Mouse (Mus musculus): ENCODE measurements around the gene Elovl7. TPM values are rescaled to one million over a fixed set of nuclear protein-coding genes. Genes with fewer than 3 reads are reported as not detected.

The Elovl7 gene
- polyA plus RNA-seq, 1 experiment from 2014 or later: 1.6 TPM

DNA sequence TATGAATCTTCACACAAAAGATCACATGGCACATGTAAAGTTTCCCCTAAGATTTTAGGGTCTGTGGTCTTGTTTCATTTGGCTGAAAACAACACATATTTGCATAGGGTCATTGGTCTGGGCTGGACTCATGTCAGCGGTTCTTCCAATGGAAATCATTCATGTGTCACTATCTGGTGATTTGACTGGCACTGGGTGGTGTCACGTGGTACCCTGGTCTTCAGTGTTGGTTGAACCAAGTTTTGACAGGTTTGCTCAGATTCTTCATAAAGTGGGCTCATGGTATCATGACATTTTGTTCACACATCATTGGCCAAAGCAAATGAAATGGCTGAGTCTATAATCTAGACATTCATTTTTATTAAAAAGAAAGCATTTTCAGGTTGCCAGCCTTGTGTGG lies 103.2 kb downstream of the Elovl7 start:
- Histone ChIP-seq H3K27me3 (replicated peaks) (no peaks in the 10 kb centered on the region), H3K9ac (no peak overlapping the region), H3K4me3 (peak overlapping the region; percentile 71; the same call in 1 of the 2 replicates), H3K4me2 (peak overlapping the region; percentile 89; the same call in 1 of the 2 replicates), H3K36me3 (replicated peaks) (no peaks in the 10 kb centered on the region), H3K9me3 (no peaks in the 10 kb centered on the region), H3K4me1 (peaks cover 13% of the 10 kb centered on the region), H3K27ac (no peak overlapping the region)
- no peak for ATAC-seq (replicated peaks)
- 91% methylated on average over 2 of the region's 2 CpGs for WGBS

DNA sequence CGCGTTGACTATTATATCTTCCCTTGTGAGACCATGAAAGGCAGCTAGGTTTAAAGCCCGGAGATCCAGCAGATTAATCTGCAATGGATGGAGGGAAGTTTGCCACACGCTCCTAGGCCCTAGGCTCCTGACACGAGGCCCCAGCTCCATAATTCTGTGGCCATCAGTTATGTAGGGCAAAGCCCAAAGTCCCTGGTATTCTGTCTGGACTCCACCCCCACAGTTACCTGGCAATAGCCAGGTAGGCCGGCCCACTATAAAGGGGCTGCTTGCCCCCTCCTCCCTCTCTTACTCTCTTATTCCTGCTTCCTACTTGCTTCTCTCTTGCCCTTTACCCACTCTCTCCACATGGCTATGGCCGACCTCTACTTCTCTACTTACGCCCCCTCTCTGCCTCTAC lies 104.8 kb downstream of the Elovl7 start:
- 95% methylated on average over 8 of the region's 8 CpGs for WGBS
- no peaks in the 10 kb centered on the region for H3K27me3 ChIP-seq (replicated peaks)

DNA sequence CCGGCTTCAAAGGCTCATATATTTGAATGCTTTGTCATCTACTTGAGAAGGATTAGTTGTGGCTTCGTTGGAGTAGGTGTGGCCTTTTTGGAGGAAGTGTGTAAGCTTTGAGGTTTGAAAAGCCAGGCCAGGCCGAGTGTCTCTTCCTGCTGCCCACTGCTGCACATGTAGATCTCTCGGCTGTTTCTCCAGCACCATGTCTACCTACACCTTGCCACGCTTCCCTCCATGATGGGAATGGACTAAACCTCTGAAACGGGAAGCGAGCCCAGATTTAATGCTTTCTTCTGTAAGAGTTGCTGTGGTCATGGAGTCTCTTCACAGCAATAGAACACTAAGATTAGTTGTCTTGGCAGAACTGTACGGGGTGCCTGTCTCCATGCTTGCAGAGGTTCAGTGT lies 106.0 kb downstream of the Elovl7 start:
- Histone ChIP-seq H3K27ac (no peak overlapping the region), H3K4me3 (no peak overlapping the region), H3K4me1 (peaks cover 12% of the 10 kb centered on the region), H3K27me3 (replicated peaks) (no peaks in the 10 kb centered on the region), H3K9ac (no peak overlapping the region), H3K4me2 (no peak overlapping the region), H3K36me3 (replicated peaks) (no peaks in the 10 kb centered on the region), H3K9me3 (no peaks in the 10 kb centered on the region)
- no peak for ATAC-seq (replicated peaks)
- 88% methylated on average over 8 of the region's 8 CpGs for WGBS

More for the DNA sequence above, 104.8 kb downstream of the Elovl7 start:
- H3K36me3 ChIP-seq (replicated peaks): no peaks in the 10 kb centered on the region
- H3K9ac ChIP-seq: no peak overlapping the region
- H3K4me1 ChIP-seq: peaks cover 13% of the 10 kb centered on the region
- H3K27ac ChIP-seq: no peak overlapping the region
- no peak for ATAC-seq (replicated peaks)
- H3K4me3 ChIP-seq: no peak overlapping the region
- no peaks in the 10 kb centered on the region for H3K9me3 ChIP-seq
- H3K4me2 ChIP-seq: no peak overlapping the region

DNA sequence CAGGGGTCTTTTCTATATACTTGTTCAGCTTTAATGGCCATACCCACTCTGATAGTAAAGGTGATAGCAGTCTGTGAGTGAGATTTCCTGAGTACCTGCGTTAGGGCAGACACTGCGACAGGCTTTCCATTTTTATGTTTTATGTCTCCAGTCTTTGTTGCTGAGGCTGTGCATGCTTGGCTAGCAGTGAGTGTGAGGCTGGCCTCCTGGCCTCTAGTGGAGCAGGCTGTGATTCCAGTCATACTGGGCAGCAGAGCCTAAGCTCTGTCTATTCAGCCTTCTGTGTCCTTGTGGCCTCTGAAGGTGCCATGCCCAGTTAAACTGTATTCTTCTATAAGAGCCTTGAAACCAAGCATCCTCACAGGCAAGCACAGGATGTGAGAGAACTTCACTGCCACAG lies 108.3 kb downstream of the Elovl7 start:
- no peaks in the 10 kb centered on the region for H3K4me1 ChIP-seq
- WGBS: 94% methylated on average over 2 of the region's 2 CpGs
- H3K4me2 ChIP-seq: no peak overlapping the region
- H3K9ac ChIP-seq: no peak overlapping the region
- no peak overlapping the region for H3K27ac ChIP-seq
- no peaks in the 10 kb centered on the region for H3K27me3 ChIP-seq (replicated peaks)
- no peak overlapping the region for H3K4me3 ChIP-seq
- ATAC-seq (replicated peaks): no peak
- H3K36me3 ChIP-seq (replicated peaks): no peaks in the 10 kb centered on the region
- H3K9me3 ChIP-seq: no peaks in the 10 kb centered on the region

DNA sequence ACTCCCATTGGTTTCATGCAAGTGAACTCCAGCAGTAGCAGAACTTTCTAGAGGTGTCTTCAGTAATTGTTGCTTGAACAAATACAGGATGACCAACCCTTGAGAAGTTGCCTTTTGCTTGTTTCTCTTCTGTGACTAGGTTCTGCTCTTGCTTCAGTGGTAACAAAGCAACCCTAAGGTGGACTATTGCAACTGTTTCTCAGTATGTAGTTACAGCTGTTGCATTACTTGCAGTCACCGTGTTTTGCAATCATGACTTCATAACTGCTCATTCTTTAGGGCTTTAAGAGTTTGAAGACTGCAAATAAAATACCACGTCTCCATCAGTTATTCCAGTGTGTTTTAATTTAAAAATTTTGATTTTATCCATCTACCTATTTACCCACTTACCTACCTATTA lies 109.1 kb downstream of the Elovl7 start:
- Histone ChIP-seq H3K9me3 (no peaks in the 10 kb centered on the region), H3K36me3 (replicated peaks) (no peaks in the 10 kb centered on the region), H3K4me3 (no peak overlapping the region), H3K27ac (no peak overlapping the region), H3K9ac (no peak overlapping the region), H3K27me3 (replicated peaks) (no peaks in the 10 kb centered on the region), H3K4me2 (no peak overlapping the region), H3K4me1 (no peaks in the 10 kb centered on the region)
- ATAC-seq (replicated peaks): no peak
- 98% methylated on average over 2 of the region's 2 CpGs for WGBS

DNA sequence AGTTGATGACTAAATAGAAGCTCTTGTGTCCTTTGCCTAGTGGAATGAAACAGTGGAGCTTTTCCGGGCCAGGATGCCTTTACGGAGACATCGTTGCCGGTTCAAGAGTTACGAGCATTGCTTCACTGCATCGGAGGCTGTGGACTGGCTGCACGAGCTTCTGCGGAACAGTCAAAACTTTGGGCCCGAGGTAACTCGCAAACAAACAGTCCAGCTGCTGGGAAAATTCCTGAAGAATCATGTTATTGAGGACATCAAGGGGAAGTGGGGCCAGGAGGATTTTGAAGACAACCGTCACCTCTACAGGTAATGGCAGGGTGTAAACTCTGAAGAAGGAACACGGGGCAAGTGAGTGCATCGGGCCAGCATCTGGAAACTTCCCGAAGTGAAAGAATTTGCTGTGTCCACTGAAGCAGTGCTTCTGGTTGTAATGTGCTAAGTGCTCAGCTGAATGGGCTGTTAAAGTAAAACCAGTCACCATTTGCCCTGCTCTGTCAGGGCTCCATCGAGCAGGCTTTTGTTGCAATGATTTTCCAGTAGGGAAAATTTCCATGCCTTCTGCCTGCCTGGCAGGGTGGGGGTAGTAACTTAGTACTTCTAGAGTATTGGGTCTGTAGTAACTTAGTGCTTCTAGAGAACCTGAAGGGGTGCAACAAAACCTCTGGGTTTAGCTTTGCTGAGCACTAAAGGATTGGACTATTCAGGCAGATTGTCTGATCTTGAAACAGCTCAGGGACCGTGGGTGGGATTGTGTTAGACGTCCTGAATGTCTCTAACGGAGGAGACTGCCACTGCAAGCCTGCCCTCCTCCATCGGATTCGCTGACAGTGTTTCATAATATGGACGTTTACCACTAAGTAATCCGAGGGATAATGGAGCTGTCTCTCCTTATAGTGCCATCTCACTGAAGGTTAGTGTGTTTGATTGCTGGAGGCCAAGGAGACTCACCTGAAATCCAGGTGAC lies 109.9 kb downstream of the Elovl7 start:
- H3K9me3 ChIP-seq: no peaks in the 10 kb centered on the region
- ATAC-seq (replicated peaks): no peak
- no peaks in the 10 kb centered on the region for H3K4me1 ChIP-seq
- H3K4me2 ChIP-seq: no peak overlapping the region
- 94% methylated on average over 22 of the region's 22 CpGs for WGBS
- H3K27me3 ChIP-seq (replicated peaks): no peaks in the 10 kb centered on the region
- no peak overlapping the region for H3K27ac ChIP-seq
- H3K36me3 ChIP-seq (replicated peaks): no peaks in the 10 kb centered on the region
- no peak overlapping the region for H3K9ac ChIP-seq
- H3K4me3 ChIP-seq: no peak overlapping the region

DNA sequence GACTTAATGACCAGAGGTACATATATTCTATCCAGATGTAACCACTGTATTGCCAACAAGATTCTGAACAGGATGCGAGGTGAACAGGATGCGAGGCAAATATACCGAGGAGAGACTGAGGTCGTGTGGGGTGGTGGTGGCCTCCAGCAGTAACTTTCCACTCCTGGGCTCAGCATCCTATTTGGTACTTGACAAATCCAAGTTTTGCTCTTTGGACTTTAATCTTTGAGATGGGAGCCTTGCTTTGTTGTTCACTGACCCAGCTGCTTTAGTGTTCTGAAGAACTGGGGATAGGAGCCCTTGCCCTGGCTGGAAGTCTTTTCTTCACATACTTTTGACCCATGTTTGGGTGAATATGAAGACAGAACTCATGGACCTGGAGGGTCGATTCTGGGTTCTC lies 111.7 kb downstream of the Elovl7 start:
- 95% methylated on average over 5 of the region's 5 CpGs for WGBS
- Histone ChIP-seq H3K4me1 (no peaks in the 10 kb centered on the region), H3K9me3 (no peaks in the 10 kb centered on the region), H3K9ac (no peak overlapping the region), H3K4me3 (no peak overlapping the region), H3K36me3 (replicated peaks) (no peaks in the 10 kb centered on the region), H3K27me3 (replicated peaks) (no peaks in the 10 kb centered on the region), H3K4me2 (no peak overlapping the region), H3K27ac (no peak overlapping the region)
- no peak for ATAC-seq (replicated peaks)

DNA sequence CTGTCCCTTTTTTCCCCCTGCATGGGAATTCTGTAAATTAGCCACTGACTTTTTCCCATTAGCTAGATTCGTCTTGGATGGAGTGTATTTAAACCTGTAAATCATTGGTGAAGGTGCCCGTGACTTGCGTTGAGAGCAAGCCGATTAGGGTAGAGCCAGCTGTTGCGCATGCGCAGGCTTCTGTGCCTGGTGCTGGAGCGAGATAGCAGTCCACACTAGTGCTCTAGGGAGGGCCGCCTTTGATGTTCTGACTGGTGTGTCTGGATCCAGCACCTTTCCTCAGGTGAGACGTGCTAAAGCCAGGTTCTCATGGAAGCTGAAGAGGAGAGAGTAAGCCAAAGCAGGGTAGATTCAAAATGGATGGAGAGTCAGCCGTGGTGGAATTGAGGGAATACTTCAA lies 112.1 kb downstream of the Elovl7 start:
- Histone ChIP-seq H3K9ac (no peak overlapping the region), H3K27ac (no peak overlapping the region), H3K4me2 (no peak overlapping the region), H3K27me3 (replicated peaks) (no peaks in the 10 kb centered on the region), H3K9me3 (no peaks in the 10 kb centered on the region), H3K4me3 (no peak overlapping the region), H3K36me3 (replicated peaks) (no peaks in the 10 kb centered on the region), H3K4me1 (no peaks in the 10 kb centered on the region)
- WGBS: 97% methylated on average over 10 of the region's 10 CpGs
- no peak for ATAC-seq (replicated peaks)

DNA sequence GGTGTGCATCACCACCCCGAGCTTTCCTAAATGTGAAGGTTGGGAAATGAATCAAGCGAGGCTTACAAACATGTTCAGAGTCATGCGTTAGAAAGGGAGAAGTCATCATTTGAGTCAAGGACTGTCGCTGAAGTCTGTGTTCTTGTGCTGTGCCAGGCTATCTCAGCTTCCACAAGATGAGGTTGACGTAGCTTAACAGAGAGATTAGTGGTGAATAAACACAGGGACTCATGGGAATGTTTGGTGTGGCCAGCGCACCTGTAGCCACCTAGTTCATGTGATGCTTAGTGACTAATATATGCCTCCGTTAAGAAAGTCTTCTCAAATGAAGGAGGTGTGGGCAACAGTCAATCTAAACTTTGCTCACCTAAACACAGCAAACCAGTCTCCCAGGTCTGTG lies 112.8 kb downstream of the Elovl7 start:
- Histone ChIP-seq H3K27ac (no peak overlapping the region), H3K4me3 (no peak overlapping the region), H3K4me1 (no peaks in the 10 kb centered on the region), H3K4me2 (no peak overlapping the region), H3K9ac (no peak overlapping the region), H3K9me3 (no peaks in the 10 kb centered on the region), H3K36me3 (replicated peaks) (no peaks in the 10 kb centered on the region), H3K27me3 (replicated peaks) (no peaks in the 10 kb centered on the region)
- 90% methylated on average over 7 of the region's 7 CpGs for WGBS
- no peak for ATAC-seq (replicated peaks)

DNA sequence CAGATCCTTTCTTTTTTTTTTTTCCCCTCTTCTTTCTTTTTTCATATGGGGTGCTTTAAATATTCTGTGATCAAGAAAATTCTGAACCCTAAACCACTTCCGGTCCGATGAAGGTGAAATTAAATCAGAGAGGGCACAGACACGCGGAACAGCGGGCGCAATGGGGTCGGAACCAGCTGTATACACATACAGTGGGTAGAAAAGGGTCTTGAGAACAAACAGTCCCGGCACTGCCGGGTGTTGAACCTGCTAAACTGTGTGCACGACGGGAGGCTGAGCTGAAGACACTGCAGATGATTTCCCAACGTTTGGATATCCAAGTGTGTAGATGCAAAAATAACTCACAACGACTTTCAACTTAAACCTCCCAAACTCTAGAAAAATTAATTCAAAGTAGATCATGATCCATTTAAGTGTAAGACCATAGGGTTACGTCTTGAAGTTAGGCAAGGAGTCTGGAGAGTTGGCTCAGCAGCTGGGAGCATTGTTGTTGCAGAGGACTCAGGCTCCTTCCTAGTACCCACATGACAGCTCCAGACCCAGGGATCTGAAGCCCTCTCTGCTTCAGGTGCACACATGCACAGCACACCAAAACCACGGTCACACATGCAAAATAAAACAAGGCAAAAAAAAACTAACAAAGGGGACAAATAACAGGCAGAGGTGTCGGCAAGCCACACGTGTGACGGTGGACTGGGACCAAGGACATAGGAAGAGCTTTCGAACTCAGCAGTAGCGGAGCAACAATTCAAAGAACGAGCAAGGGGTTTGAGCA lies 114.4 kb downstream of the Elovl7 start:
- H3K27me3 ChIP-seq (replicated peaks): no peaks in the 10 kb centered on the region
- H3K4me1 ChIP-seq: no peaks in the 10 kb centered on the region
- 92% methylated on average over 21 of the region's 21 CpGs for WGBS

DNA sequence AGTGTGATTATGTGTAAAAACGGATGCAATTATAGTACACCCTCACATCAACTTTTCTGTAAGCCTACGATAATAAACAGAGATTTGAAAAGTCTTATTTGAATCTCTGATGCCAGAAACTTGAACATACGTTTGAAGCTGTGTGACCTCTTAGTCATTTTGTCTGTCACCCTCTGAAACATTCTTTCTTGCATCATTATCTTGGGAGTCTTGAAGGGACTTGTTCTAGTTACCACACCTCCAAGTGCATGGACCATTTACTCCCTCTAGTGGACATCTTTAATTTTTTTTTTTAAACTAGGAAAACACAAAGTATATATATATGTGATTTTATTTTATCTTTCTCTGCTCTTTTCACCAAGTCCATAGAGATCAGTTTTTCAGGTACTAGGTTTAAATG lies 115.5 kb downstream of the Elovl7 start:
- Histone ChIP-seq H3K9ac (no peak overlapping the region), H3K27ac (no peak overlapping the region), H3K4me1 (no peaks in the 10 kb centered on the region), H3K9me3 (no peaks in the 10 kb centered on the region), H3K4me2 (no peak overlapping the region), H3K27me3 (replicated peaks) (no peaks in the 10 kb centered on the region), H3K4me3 (no peak overlapping the region), H3K36me3 (replicated peaks) (no peaks in the 10 kb centered on the region)
- ATAC-seq (replicated peaks): 0 out of 2 replicates have a peak, but pooled peaks have one; percentile 17
- WGBS: 76% methylated on average over 3 of the region's 3 CpGs

More for the DNA sequence above, 114.4 kb downstream of the Elovl7 start:
- Histone ChIP-seq H3K36me3 (replicated peaks) (no peaks in the 10 kb centered on the region), H3K4me2 (no peak overlapping the region), H3K4me3 (no peak overlapping the region), H3K27ac (no peak overlapping the region), H3K9ac (no peak overlapping the region), H3K9me3 (no peaks in the 10 kb centered on the region)
- no peak for ATAC-seq (replicated peaks)

All from midbrain, embryonic 15.5 days (tissue).